Mouse (Mus musculus) heart, postnatal 0 days (tissue): ENCODE measurements around the gene 1110008P14Rik. TPM values are rescaled to one million over a fixed set of nuclear protein-coding genes. Genes with fewer than 3 reads are reported as not detected.

ENCODE experiments used
- ATAC-seq: fragments of 200-750 bp; cut with Nextera tagmentation; 2 replicates; pipeline ENCODE4 v1.8.0; 2017; ENCODE audit warnings: low read depth, moderate number of reproducible peaks, moderate library complexity; ENCODE audit not compliant: insufficient read depth
- DNase-seq: peaks from one replicate; pipeline ENCODE4 v3.0.0-alpha.2; 2016; ENCODE audit warnings: low spot score
- H3K27ac ChIP-seq: fragments of 300-500 bp; sonication (generic); 2 replicates; pipeline ENCODE4 v1.5.1; 2014; ENCODE audit warnings: low read depth, mild to moderate bottlenecking
- H3K27me3 ChIP-seq: fragments of 300-500 bp; sonication (generic); 2 replicates; pipeline ENCODE4 v1.6.1; 2014; ENCODE audit warnings: low read length, mixed read lengths; ENCODE audit not compliant: control insufficient read depth, insufficient read depth
- H3K36me3 ChIP-seq: fragments of 300-500 bp; sonication (generic); replicated peaks from 2 replicates; pipeline ENCODE4 v1.6.1; 2014; ENCODE audit warnings: low read length, mixed read lengths; ENCODE audit not compliant: control insufficient read depth, insufficient read depth
- H3K4me1 ChIP-seq: fragments of 300-500 bp; sonication (generic); 2 replicates; pipeline ENCODE4 v1.6.1; 2014; ENCODE audit warnings: antibody characterized with exemption; ENCODE audit not compliant: control insufficient read depth, insufficient read depth
- H3K4me2 ChIP-seq: fragments of 300-500 bp; sonication (generic); 2 replicates; pipeline ENCODE4 v1.6.1; 2014; ENCODE audit warnings: low read depth, mild to moderate bottlenecking, low read length, moderate library complexity
- H3K4me3 ChIP-seq: fragments of 300-500 bp; sonication (generic); 2 replicates; pipeline ENCODE4 v1.5.1; 2014; ENCODE audit warnings: low read depth, low read length
- H3K9ac ChIP-seq: fragments of 300-500 bp; sonication (generic); replicated peaks from 2 replicates; pipeline ENCODE4 v1.6.1; 2014; ENCODE audit warnings: low read depth, low read length, mixed read lengths
- H3K9me3 ChIP-seq: fragments of 300-500 bp; sonication (generic); replicated peaks from 2 replicates; pipeline ENCODE4 v1.6.1; 2016; ENCODE audit warnings: low read length; ENCODE audit not compliant: control insufficient read depth
- CTCF ChIP-seq: IDR thresholded peaks from 2 replicates; pipeline ENCODE4 v1.5.1; 2016; ENCODE audit warnings: antibody characterized with exemption, control low read depth, low read depth
- EP300 ChIP-seq: IDR thresholded peaks from 2 replicates; pipeline ENCODE4 v1.6.1; 2016; ENCODE audit warnings: antibody characterized with exemption, low read depth
- WGBS: fragments of 180-500 bp; shearing (Covaris S2); extraction: QIAGEN DNeasy Blood & Tissue Kit; methylation state at CpG from one replicate; pipeline ENCODE4 v1.1.7; 2014; 5-methylcytosine and 5-hydroxymethylcytosine counted together
- polyA plus RNA-seq: library from polyadenylated mRNA; unstranded; fragments of >200 nt; fragmentation: Nextera tagmentation; extraction: Ambion mirVana; gene quantifications from 2 replicates; pipeline ENCODE4 v1.2.1, GENCODE M21; 2015
- total RNA-seq: library from RNA; depleted of rRNA; stranded (reverse); fragments of >200 nt; gene quantifications from 2 replicates; pipeline ENCODE4 v1.2.3, GENCODE M21; 2014; ENCODE audit warnings: low replicate concordance

1110008P14Rik gene
- total and polyA plus RNA-seq, 2 experiments from 2014 or later, result 77.0 to 195 TPM

- DNase-seq (no peak), ATAC-seq (no peak)
- no peak for TF ChIP-seq CTCF
- TF ChIP-seq EP300, result no peak
- no peak overlapping the region for H3K4me2 ChIP-seq
- no peak overlapping the region for H3K27ac ChIP-seq
- H3K9me3 ChIP-seq, result no peaks in the 10 kb centered on the region
- H3K36me3 ChIP-seq, result peaks cover 51% of the 10 kb centered on the region
- 86% methylated on average over 6 of the region's 6 CpGs for WGBS
- no peak overlapping the region for H3K9ac ChIP-seq
- H3K4me1 ChIP-seq, result peaks cover 34% of the 10 kb centered on the region
- no peaks in the 10 kb centered on the region for H3K27me3 ChIP-seq
- H3K4me3 ChIP-seq, result no peak overlapping the region
These were observed 38.9 kb upstream of the 1110008P14Rik start for GRCm38 (mm10) chr2:32420647-32421046.

- Histone ChIP-seq H3K9ac (no peak overlapping the region), H3K27ac (no peak overlapping the region), H3K4me3 (no peak overlapping the region), H3K9me3 (no peaks in the 10 kb centered on the region), H3K27me3 (no peaks in the 10 kb centered on the region), H3K4me1 (peaks cover 34% of the 10 kb centered on the region), H3K4me2 (no peak overlapping the region), H3K36me3 (peaks cover 56% of the 10 kb centered on the region)
- DNase-seq (no peak), ATAC-seq (no peak)
- no peak for TF ChIP-seq CTCF
- TF ChIP-seq EP300, result no peak
- WGBS, result 83% methylated on average over 12 of the region's 12 CpGs
These were observed 38.4 kb upstream of the 1110008P14Rik start for GRCm38 (mm10) chr2:32420066-32420608.

DNA sequence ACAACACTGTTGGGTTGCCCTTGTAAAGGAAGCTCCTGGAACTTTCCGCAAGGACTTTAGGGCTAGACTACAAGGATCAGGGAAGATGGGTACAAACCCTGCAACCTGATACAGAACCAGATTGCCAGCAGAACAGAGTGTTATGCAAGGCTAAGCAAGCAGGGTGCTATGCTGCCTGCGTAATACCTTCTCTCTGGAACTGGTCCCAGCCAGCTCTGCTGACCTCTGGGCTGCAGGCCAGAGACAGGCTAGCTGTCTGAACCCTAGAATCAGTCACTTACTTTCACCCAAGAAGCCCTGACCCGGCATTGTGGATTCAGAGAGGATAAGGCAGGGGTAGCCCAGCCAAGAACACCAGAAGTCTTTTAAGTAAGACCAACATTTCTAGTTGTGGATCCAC is 37.6 kb upstream of the 1110008P14Rik start:
- Histone ChIP-seq H3K9me3 (no peaks in the 10 kb centered on the region), H3K4me2 (no peak overlapping the region), H3K4me3 (no peak overlapping the region), H3K27ac (0 out of 2 replicates have a peak overlapping the region, but pooled peaks have one; percentile 3), H3K36me3 (peaks cover 63% of the 10 kb centered on the region), H3K9ac (no peak overlapping the region), H3K4me1 (peaks cover 26% of the 10 kb centered on the region), H3K27me3 (no peaks in the 10 kb centered on the region)
- ATAC-seq, result peak; percentile 34
- no peak for TF ChIP-seq EP300
- no peak for DNase-seq
- 60% methylated on average over 3 of the region's 3 CpGs for WGBS

DNA sequence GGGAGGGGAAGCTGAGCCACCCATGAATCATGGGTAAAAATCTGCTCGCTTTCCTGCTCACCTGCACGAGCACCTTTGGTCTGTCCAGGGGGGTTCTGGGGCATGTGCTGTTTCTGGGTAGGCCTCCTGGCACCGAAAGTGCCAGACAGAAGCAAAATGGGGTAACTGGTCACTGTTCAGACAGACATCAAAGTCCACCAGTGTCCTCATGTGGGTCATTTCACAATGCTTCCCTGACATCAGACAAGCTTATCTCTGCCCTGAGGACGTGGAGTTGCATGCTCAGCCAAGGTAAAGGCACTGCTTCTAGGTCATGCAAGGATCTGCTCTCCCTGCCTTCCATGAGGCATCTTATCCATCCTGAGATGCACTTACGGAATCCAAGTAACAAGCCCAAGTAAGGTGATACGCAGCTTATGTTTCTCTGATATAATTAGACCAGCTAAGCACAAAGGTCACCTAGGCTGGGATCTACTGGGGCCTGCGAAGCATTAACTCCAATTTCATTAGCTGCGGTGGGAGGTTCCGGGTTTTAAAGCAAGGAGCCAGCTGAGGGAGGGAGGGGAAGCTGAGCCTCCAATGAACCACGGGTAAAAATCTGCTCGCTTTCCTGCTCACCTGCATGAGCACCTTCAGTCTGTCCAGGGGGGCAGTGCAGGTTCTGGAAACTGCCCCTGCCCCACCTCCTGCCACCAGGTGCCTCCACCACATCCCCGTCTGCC is 36.9 kb upstream of the 1110008P14Rik start:
- H3K4me1 ChIP-seq, result peaks cover 19% of the 10 kb centered on the region
- DNase-seq (no peak), ATAC-seq (no peak)
- H3K27ac ChIP-seq, result no peak overlapping the region
- no peaks in the 10 kb centered on the region for H3K27me3 ChIP-seq
- no peaks in the 10 kb centered on the region for H3K9me3 ChIP-seq
- H3K36me3 ChIP-seq, result peaks cover 63% of the 10 kb centered on the region
- H3K4me3 ChIP-seq, result no peak overlapping the region
- no peak overlapping the region for H3K9ac ChIP-seq
- no peak for TF ChIP-seq EP300
- TF ChIP-seq CTCF, result no peak
- WGBS, result 85% methylated on average over 12 of the region's 12 CpGs
- no peak overlapping the region for H3K4me2 ChIP-seq

- Histone ChIP-seq H3K4me1 (peaks cover 8% of the 10 kb centered on the region), H3K27me3 (no peaks in the 10 kb centered on the region), H3K36me3 (peaks cover 63% of the 10 kb centered on the region), H3K9ac (no peak overlapping the region), H3K4me2 (no peak overlapping the region), H3K27ac (no peak overlapping the region), H3K9me3 (no peaks in the 10 kb centered on the region), H3K4me3 (no peak overlapping the region)
- no peak for TF ChIP-seq EP300
- no peak for TF ChIP-seq CTCF
- 91% methylated on average over 8 of the region's 8 CpGs for WGBS
- no peak for DNase-seq
- no peak for ATAC-seq
These were observed 35.7 kb upstream of the 1110008P14Rik start for GRCm38 (mm10) chr2:32417486-32417885.
